Mouse (Mus musculus) G1E-ER4 (cell line): ENCODE measurements at regions not wholly inside any gene's neighbourhood (a gene's known extent, or its start where the extent isn't known, plus 50 kb on each side); places are given as distances from the start of the nearest gene placed in this dataset.

ENCODE experiments used
- GATA1 ChIP-seq: IDR thresholded peaks from one replicate; pipeline ENCODE4 v1.8.0; 2012; ENCODE audit warnings: low read length, inconsistent platforms

DNA sequence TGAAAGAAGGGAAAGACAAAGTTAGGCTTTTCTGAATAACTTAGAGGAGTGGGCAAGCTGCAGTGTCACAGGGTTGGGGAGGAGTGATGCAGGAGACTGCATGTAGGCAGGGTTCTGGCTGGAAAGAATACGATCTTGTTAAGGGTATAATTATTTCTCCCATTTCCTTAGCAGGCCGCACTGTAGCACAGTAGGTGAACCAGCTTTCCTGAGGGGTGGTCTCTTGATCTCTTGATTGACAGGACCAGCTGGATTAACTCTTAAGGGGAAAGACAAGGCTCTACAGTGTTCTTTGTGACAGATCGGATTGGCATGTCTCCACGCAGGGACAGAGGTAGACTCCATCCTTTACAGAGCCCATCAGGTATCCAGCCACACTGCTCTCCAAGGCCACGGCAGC lies 54.5 kb upstream of the Meis1 start:
- TF ChIP-seq GATA1: no peak

GRCm38 (mm10) chr11:19073887-19074564 lies 55.2 kb upstream of the Meis1 start:
- no peak for TF ChIP-seq GATA1

DNA sequence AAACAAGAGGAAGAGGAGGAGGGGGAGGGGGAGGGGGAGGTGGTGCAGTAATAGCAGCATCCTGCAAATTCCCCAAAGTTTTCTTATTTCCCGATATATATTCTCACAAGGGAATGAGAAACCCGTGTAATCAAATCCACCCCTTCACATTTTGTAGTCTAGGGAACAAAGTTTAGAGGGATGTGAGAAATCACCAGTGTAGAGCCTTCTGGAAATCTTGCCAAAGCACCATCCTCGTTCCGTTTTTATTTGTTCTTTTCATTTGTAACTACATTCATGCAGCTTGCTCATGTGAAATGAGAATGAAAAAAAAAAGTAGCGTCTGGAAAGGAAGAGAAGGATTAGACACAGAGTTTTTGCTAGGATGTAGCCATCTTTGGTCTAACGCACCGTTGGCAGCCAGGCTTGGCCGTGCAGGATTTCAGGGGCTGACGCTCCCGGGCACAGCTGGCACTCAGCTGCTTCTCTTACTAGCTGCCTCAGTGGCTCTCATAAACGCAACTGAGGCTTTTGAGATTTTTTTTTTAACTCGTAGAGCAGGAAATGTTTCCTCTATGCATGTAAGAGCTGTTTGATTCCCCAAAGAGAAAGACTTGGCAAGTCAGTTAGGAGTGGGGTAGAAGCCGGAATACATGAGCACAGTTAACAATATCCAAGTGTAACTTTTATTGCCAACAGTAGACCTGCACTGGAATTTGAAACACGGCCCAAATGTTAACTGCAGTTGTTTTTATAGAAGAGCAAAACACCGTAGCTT lies 72.5 kb upstream of the Meis1 start:
- no peak for TF ChIP-seq GATA1

DNA sequence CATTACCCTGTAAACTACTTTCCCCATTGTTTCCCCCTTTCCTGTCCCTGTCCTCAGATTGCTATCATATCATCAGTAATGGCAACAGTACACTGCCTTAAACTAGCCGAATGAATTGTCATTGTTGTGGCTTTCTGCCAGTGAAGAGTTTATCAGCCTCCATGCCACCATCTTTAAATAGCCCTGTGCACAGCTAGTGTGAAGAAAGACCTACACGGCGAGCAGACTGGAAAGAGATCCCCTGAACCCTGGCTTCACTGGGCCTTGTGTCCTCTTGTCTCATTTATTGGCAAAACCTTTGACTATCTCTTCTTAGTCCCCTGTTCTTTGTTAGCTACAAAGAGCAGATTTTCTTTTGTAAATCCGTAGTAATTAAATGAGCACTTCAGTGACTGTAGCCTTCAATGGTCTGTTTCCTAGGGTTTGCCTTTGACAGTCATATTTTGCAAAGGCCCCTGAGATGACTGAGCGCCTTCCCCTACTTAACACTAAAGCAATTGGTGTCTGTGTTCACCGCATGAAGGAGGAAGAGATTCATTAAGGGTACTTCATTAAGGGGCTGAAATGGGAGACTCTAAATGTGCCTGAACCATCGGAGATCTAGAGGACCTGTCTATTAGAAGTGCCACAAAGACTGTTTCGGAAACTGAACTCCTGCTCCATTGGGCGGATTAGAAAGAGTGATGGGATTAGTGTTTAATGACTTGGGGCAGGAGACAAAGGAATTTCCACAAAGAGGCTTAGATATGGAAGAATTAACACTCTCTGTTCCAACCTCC lies 74.4 kb upstream of the Meis1 start:
- TF ChIP-seq GATA1: no peak

DNA sequence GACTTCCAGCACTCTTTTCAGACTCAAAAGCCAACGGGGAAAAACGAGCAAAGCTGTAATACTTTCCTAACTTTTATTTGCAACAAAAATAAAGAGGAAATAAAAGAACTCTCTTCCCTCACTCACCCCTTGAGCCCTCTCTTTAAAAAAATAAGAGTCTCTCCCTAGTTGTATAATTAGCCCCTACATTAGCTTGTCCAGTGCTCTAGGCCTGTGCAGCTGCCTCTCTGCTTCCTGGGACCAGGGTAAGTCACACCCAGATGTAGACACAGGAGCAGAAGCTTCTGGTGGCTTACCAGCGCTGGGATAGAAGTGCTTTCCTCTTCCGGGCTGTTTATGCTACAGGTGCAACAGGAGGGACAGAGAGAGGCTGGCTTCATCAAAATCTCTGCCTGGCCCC lies 75.0 kb upstream of the Meis1 start:
- TF ChIP-seq GATA1: no peak

- TF ChIP-seq GATA1: no peak
Measured at GRCm38 (mm10) chr11:19094183-19094582, 75.4 kb upstream of the Meis1 start.

DNA sequence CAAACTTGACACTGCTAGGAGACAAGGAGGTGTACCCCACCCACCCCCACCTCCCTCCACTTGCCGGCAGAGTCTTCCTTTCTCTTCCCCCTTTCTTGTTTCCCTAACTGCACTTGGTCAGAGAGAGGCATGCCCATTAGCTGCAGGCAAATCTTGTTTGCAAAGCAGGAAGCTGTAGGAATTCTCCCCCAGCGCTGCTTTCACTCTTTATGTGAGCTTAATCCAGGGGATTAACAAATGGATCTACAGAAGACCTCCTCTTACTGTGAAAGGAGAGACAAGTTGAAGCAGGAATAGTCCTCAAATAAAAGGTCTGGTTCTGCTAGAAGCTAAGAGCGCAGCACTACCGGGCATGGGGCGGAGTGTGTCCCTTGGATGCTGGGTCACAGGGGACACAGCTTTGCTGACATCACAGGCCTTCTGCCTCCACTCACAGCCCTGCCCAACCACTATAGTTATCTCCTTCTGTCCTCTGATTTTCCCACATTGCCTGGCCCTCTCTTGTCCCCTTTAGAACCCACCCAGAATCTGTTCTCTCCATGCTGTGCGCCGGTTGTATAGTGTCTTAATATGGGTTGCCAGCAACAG lies 84.3 kb upstream of the Meis1 start:
- TF ChIP-seq GATA1: no peak

DNA sequence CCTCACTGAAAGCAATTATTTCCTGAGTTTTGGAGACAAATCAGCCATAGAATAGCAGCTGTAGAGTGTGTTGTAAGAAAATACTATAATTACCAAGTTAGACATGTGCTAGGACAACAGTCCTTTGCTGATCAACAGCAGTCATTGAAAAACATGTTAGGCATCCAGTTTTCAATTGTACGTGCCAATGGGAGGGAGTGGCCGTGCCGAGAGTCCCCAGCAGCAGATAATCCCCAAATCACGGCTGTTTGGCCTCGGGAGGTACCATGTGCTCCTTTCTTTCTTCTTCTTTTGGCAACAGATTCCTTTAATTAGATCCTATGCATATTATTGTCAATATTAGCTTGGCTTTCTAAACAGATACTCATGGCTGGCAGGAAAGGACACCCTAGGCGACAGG lies 88.4 kb upstream of the Meis1 start:
- no peak for TF ChIP-seq GATA1

- TF ChIP-seq GATA1: no peak
Measured at GRCm38 (mm10) chr11:19109055-19109454, 90.3 kb upstream of the Meis1 start.

GRCm38 (mm10) chr11:19111916-19112575 lies 93.3 kb upstream of the Meis1 start:
- TF ChIP-seq GATA1: no peak

DNA sequence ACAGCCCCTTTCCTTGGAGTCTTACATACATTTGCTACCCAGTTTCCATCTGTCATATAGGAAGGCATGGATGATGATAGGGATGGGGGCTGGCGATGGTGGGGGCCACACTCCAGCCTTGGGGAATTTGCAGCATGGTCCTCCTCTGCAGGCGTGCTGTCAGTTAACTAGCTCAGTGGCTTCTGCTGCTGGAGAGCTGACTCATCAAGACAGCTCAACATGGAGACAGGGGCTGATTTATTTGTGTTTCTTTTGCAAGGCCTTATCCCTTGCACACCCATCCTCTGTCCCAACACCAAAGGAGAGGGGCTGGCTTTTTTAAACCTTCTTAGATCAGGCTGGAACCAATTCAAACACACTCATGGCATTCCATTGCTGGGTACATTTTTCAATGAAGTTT lies 98.3 kb upstream of the Meis1 start:
- no peak for TF ChIP-seq GATA1

- no peak for TF ChIP-seq GATA1
Measured at GRCm38 (mm10) chr11:19118258-19118657, 99.5 kb upstream of the Meis1 start.

DNA sequence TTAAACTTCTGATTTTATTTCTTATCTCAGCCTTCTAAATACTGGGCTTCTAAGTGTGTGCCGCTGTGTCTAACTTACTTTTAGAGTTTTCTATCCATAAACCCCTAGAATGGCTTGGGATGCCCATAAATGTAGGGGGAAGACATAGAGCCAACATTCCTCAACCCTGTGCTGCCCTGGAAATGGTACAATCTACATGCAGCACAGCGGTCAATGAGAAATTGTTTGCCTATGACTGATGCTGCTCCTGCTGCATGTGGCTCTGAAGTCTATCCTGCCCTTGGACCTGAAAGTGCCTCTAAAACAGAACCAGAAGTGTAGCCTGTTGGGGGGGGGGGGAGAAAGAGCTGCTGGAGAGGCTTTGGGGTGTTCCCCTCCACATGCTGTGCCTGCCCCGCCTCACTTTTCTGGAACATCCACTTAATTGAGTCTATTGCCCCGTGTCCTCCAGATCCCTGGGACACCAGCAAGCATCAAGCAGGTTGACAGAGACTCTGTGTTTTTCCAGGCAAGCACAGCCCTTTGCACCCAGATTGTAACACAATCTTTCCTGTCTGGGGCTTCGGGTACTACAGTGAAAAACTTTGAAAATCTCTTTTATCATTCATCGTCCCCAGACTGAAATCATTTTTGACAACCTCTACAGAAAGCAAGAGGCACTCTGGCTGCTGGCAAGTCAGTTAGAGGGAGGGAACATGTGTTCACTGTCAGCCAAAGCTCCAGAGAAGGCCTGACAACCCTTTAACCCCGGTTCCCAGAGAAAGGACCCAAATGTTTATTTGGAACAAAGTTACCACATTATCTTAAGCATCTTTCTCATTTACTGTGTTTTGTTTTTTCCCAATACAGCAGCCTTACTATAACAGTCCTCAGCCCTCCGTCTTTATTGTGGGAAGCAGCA lies 101.4 kb upstream of the Meis1 start:
- no peak for TF ChIP-seq GATA1

GRCm38 (mm10) chr11:19120871-19121270 lies 102.1 kb upstream of the Meis1 start:
- TF ChIP-seq GATA1: no peak

- TF ChIP-seq GATA1: no peak
Measured at GRCm38 (mm10) chr11:19135375-19136050, 116.7 kb upstream of the Meis1 start.
